23 mouse cellular contexts compared by ENCODE assay signal in genomic region chr4:89433528-89433927, GRCm38 (mm10).
"Had no signal": no experiment of that assay in that cellular context is flagged by ENCODE, and none has a peak within 500 bp of the region (broad histone marks: within the 10 kb centered on the region; RNA-seq: fewer than 3 reads in every experiment).

No protein-coding gene starts in this region.

- H3K27me3 ChIP-seq: kidney, embryonic 15.5 days; limb, embryonic 12.5 days; limb, embryonic 15.5 days; lung, embryonic 15.5 days; midbrain, embryonic 13.5 days had no signal

- H3K36me3 ChIP-seq: kidney, embryonic 15.5 days; limb, embryonic 12.5 days; limb, embryonic 15.5 days; lung, embryonic 15.5 days; midbrain, embryonic 10.5 days; midbrain, embryonic 13.5 days had no signal

- ATAC-seq: midbrain, embryonic 13.5 days; midbrain, embryonic 16.5 days had no signal

- H3K4me3 ChIP-seq: kidney, embryonic 15.5 days; limb, embryonic 12.5 days; limb, embryonic 15.5 days; lung, embryonic 15.5 days; megakaryocyte, embryonic 14.5 days; midbrain, embryonic 10.5 days; midbrain, embryonic 13.5 days had no signal

- H3K27ac ChIP-seq: kidney, embryonic 15.5 days; limb, embryonic 12.5 days; limb, embryonic 15.5 days; liver, embryonic 14.5 days; lung, embryonic 15.5 days; midbrain, embryonic 10.5 days; midbrain, embryonic 13.5 days had no signal

- H3K9me3 ChIP-seq: kidney, embryonic 15.5 days; limb, embryonic 12.5 days; limb, embryonic 15.5 days; lung, embryonic 15.5 days; megakaryocyte, embryonic 14.5 days; midbrain, embryonic 10.5 days; midbrain, embryonic 13.5 days had no signal

- H3K4me1 ChIP-seq: kidney, embryonic 15.5 days; limb, embryonic 12.5 days; limb, embryonic 15.5 days; midbrain, embryonic 10.5 days; midbrain, embryonic 13.5 days had no signal

- H3K9ac ChIP-seq: kidney, embryonic 15.5 days; limb, embryonic 12.5 days; limb, embryonic 15.5 days; liver, embryonic 14.5 days; lung, embryonic 15.5 days; midbrain, embryonic 13.5 days had no signal

- H3K4me2 ChIP-seq: kidney, embryonic 15.5 days; limb, embryonic 12.5 days; limb, embryonic 15.5 days; liver, embryonic 11.5 days; lung, embryonic 15.5 days; midbrain, embryonic 13.5 days had no signal

- DNase-seq: kidney, adult 11 months; kidney, adult 8-10 months; kidney, postnatal 10 days; kidney, postnatal 36 days; left cerebral cortex, postnatal 4 days; lung, adult 18-20 months; lung, postnatal 10 days; lung, postnatal 36 days; right cerebral cortex, adult 18-20 months; right cerebral cortex, postnatal 25 days; thymus, adult 2 months; thymus, postnatal 14 days; thymus, postnatal 4 days had no signal
